Mouse (Mus musculus) kidney, adult 2 months (tissue): ENCODE data around the gene Adamts8.

Source experiments
- CTCF ChIP-seq: fragments of 200-500 bp; conservative IDR thresholded peaks from 2 replicates; pipeline ENCODE4 v1.5.1; 2011; ENCODE audit warnings: low read depth, mild to moderate bottlenecking, control low read depth, low read length, moderate library complexity, mixed read lengths; ENCODE audit not compliant: insufficient read depth, insufficient read length
- POLR2A ChIP-seq: fragments of 200-500 bp; IDR thresholded peaks from one replicate; pipeline ENCODE4 v1.6.1; 2011; ENCODE audit warnings: low read depth, low read length, control low read depth

- TF ChIP-seq POLR2A = no peak
- no peak for TF ChIP-seq CTCF
Observed at GRCm38 (mm10) chr9:31010749-31011148, 68.4 kb downstream of the Adamts8 start.
